Mouse (Mus musculus) adrenal gland, postnatal 14 days (tissue): ENCODE measurements around the gene Tldc2. TPM values are rescaled to one million over a fixed set of nuclear protein-coding genes. Genes with fewer than 3 reads are reported as not detected.

Experiments used
- DNase-seq: peaks from one replicate; pipeline ENCODE4 v3.0.0; 2021; ENCODE audit warnings: mixed read lengths
- total RNA-seq: library from RNA; stranded (reverse); gene quantifications from 2 replicates; pipeline ENCODE4 v1.2.3, GENCODE M21; 2021

The Tldc2 gene
- total RNA-seq, 1 experiment from 2014 or later, result not detected

DNA sequence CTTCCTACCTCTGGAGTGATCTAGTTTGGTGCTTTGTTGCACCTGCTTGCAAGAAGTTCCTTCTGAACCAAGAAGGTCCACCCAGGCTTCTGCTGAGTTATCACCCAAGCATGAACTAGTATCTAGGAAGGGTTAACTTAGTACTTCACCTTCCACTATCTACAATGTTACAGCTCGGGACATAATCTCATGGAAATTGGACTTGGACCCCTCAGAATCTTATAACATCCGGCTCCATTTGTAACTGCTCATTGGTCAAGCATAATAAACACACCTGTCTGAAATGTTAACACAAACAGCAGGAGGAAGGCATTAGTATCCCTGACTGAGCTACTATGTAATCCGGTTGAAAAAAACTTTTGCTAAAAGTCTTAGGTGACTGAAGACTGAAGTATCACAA, 40.5 kb downstream of the Tldc2 start:
- DNase-seq, result no peak

DNA sequence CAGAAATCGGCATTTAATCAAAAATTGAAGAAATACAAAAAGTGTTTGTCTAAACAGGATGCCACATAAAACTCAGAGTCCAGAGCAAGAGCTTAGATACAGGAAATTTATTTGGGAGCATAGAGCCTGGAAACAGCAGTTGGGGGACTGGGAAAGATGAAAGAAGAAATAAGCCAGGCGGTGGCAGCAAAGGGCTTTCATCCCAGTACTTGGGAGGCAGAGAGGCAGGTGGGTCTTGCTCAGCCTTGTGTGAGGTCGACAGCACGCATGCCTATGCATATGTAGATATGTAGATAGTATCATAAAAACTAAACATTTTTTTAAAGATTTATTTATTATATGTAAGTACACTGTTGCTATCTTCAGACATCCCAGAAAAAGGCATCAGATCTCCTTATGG, 41.2 kb downstream of the Tldc2 start:
- DNase-seq, result peak; percentile 26

DNA sequence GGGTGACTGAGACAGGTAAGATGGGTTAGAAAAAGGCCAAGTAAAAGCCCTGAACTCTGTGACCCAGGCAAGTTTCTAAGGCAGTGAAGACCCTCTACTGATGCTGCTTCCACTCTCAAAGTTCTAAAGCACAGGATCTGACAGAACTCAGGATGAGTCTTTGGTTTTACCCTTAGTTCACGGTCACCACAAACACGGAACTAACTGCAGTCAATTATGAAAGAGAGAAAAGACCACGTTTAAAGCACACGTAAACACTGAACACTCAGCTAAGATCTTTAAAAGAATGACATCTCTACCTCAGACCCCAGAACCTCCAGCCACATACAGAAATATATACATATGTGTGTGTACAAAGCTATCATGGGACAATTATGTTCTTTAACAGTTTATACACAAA, 42.2 kb downstream of the Tldc2 start:
- DNase-seq, result no peak

DNA sequence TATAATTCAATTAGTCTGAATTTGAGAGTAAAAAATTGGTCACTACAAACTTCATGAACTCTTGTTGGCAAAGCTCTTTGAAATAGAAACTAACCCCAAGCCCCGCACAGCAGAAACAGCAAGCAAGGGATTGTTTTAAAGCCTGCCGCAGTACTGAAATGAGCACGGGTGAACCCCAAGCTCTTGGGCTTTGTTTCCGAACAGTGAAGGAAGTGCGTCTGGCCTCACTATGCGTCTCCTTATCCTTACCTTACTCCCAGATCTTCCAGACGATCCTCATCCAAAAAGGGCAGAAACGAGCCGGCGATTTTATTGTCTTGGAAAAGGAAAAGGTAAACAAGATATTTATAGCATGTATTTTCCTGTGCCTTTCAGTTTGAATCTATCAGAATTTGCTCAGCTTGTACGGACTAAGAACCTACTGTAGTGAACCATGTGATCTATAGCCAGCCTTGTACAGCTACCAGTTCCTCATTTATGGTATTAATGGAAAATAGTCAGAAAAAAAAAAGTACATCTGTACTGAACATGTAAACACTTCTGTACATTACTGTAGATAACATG, 42.8 kb downstream of the Tldc2 start:
- DNase-seq, result no peak

DNA sequence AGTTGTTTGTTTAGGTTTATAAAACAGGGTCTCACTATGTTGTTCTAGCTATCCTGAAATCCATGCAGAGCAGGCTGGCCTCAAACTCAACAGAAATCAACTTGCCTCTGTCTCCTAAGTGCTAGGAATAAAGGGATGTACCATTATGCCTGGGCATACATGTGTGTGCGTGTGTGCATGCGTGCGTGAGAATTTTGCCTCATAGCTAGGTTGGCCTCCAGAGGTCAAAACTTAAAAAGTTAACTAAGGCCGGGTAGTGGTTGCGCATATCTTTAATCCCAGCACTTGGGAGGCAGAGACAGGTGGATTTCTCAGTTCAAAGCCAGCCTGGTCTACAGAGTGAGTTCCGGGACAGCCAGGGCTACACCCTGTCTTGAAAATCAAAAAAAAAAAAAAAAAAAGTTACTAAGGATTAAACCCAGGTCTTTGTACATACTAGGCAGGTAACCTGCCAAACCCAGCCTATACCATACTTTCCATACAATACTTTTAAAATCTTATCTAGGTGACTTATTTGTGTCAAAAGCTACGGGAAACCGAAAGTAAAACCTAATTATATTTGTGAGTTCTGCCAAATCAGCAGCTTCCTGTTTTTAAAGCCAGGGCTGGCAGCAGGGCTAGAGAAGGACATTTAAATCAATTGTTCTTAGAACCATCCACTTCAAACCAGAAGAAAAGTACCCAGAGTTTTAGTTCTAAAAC, 44.1 kb downstream of the Tldc2 start:
- peak; percentile 45 for DNase-seq

DNA sequence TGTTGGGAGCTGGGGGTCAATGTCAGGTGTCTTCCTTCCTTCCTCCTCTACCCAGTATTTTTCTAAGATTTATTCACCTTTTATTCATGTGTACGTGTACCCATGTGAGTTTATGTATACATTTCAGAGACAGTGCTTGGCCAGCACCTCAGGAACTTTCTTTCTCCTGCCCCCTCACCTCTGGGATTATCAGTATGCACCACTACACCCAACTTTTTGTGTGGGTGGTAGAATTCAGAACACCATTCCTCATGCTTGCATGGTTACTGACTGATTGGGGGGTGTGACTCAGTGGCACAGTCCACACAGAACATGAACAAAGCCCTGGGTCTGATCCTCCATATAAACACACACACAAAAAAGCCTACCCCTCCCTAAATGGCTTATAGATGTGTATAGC, 45.2 kb downstream of the Tldc2 start:
- no peak for DNase-seq

DNA sequence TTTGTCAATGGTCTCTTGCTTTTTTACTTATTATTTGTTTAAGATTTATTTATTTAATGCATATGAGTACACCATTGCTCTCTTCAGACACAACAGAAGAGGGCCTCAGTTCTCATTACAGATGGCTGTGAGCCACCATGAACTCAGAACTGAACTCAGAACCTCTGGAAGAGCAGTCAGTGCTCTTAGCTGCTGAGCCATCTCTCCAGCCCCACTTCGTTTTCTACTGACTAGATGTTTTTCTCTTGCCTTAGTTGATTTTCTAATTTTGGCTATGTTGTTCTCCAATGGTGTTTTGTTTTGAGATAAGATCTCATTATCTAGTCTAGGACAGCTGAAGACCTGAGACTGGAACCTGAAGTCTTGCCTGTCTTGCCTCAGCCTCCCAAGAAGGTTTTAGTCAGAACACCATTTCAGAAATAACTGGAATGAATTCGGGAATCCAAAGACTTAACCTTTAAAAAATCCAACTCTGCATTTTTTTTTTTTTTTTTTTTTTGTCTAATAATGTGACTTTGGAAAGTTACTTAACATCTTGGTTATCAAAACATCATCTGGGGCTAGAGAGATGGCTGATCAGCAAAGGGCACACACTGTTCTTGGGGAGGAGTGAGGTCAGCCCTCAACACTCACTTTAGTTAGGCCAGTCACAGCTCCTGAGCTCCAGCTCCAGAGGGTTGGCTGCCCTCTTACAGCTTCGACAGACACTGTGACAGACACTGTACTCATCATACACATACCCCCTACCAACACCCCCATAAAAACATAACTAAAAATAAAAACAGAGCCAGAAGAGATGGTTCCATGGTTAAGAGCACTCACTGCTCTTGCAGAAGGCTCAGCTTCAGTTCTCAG, 46.1 kb downstream of the Tldc2 start:
- no peak for DNase-seq

DNA sequence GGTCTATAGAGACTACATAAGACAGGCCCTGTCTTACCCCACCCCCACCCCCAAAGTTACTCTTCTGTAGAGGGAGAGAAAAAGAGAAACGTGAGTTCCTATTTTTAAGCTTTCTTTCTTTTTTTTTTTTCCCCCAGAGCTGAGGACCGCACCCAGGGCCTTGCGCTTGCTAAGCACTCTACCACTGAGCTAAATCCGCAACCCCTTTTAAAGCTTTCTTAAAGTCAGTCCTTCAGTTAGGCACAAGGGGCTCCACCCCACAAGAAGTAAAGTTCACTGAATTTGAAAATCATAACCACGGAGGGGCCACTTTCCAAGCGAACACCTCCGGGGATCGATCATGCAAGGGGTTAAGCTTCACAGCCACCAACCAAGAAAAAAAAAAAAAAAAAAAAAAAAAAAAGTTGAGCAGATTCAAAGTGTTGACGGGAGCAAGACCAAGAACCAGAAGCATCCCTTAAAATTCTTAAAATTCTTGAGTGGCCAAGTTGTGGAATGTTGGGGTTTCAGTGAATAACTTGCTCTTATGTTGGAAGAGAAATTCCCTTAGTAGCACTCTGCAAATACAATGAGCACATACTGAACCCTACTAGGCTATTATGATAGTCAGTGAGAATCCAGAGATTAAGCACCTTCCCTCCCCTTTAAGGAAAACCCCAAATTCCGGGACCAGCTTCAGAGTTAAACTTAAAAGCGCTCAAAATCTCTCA, 47.1 kb downstream of the Tldc2 start:
- no peak for DNase-seq

DNA sequence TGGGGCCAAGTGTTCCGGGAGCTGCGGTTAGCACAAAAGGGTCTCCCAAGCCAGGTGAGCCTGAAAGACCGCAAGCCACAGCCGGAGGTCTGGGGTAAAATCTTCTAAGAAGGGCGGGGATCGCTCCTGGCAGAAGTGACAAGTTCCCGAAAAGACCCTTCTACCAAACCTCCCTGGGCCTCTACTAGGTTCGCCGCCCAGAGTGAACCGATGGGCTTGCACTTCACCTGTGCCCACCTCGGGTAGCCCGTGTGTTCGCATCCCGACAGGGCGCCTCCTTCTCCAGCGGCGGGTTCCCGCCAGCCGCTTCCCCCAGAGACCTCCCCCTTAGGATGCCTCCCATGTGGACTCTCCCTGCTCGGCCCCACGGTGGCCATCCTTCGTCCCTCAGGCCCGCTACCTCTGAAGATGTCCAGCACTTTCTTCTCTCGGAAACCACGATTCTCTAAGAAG, 47.6 kb downstream of the Tldc2 start:
- peak; percentile 59 for DNase-seq

DNA sequence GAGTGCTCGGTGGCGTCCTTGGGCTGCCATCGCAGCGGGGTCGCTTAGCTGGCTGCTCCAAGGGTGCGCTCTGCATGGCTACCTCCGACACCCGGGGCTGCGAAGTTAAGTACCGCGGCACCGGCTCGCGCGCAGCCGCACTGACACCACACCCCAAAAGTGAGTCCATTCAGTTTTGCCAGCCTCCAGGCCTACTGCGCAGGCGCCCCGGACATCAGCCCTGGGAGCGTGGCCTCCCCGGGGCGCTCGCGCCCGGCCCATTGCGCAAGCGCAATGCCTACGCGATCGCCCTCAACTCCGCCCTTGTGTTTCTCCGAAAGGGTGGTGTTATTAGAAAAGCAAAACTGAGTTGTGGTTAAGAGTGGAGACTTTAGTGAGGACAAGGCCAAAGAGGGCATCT, 48.2 kb downstream of the Tldc2 start, which contains the start of gene Samhd1:
Gene Samhd1, minus strand, starts transcription at position 252 of the 400 bp plus-strand sequence.
- peak; percentile 98 for DNase-seq

DNA sequence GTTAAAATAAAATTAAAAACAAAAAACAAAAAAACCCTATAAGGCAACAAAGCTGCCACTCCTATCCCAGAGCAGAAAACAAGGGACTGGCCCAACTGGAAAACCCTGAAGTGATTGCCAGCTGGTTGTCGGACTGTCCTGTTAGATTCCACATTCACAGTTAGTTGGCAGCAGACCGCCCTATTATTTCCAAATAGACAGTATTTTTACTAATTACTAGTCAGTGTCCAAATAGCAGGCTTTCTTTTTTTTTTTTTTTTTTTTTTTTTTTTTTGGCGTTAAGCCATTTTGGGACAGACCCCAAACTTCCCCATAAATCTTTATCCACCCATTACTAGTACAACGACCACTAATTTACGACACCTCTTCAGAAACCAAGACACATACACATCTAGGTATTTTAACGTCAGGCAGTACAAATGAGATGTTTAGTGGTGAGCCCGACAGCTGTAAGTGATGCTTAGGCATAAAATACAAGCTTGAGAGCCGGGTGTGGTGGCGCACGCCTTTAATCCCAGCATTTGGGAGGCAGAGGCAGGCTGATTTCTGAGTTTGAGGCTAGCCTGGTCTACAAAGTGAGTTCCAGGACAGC, 48.8 kb downstream of the Tldc2 start:
- no peak for DNase-seq

DNA sequence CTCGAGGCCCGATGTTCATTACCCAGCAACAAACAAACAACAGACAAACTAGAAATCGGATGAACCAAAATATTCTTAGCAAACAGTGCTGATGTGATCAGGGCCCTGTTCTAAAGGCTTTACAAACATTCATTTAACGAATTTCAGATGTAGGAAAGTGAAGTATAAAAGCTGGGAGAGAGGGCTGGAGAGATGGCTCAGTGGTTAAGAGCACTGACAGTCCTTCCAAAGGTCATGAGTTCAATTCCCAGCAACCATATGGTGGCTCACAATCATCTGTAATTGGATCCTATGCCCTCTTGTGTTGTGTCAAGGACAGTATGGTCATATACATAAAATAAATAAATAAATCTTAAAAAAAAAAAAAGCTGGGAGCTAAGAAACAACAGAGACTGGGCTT, 49.3 kb downstream of the Tldc2 start:
- DNase-seq, result no peak

DNA sequence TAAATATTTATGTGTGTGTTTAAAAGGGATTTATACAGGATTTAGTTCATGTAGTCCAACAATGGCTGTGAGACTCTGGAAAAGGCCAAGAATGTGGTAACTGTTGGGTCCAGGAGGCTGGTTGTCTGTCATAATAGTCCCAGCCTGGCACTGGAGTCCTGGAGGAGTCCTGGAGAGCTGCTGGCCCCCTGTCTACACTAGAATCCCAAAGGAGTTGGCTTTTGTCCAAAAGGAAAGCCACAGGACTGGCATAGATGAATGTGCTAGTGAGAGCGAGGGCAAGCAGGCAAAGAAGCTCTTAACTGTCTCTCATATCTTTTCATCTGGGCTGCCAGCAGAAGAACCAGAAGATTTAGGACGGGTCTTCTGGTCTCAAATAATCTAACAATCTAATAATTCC, 49.8 kb downstream of the Tldc2 start:
- DNase-seq, result peak; percentile 51

DNA sequence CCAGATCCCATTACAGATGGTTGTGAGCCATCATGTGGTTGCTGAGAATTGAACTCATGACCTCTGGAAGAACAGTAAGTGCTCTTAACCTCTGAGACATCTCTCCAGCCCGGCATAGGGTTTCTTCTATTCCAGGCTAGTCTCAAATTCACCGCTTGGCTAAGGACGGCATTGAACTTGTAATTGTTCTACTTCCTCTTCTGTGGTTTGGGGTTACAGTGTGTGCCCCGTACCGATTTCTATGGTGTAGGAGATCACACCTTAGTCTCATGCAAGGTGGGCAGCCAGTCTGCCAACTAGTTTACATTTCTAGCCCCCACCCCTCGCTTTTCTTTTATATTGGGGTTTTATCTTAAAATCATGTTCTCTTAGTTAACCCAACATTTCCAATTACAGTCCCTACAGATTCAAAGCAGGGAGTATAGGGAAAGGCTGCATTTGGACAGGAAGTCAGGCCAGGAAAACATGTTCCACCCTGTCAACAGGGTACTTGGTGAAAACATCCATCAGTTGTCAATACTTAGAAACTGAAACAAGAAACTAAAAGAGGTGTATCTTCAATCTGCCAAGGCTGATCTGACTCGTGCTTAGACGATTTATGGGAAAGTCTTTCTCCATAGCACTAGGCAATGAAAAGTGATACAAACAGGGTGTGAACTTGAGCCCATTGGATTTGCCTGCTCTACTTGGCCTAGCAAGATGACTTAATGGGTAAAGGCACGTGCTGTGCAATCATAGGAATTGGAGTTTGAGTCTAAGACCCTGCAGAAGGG, 51.3 kb downstream of the Tldc2 start:
- no peak for DNase-seq

DNA sequence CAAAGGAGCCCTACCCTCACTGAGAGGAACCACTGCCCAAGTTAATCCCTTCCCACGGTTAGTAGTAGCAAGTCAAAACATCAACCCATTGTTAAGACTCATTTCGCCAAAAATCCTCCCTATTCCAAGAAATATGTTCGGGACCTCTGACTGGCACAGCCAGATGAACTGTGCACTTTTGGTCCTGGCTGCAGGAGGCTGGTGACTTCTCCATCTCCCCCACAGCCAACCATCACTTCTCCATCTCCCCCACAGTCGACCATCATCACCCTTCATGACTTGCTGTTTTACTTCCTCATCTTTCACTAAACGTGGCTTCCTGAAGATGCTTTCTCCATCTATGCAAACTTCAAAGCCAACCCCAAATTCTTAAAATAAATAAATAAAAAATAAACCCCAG, 52.0 kb downstream of the Tldc2 start:
- no peak for DNase-seq

DNA sequence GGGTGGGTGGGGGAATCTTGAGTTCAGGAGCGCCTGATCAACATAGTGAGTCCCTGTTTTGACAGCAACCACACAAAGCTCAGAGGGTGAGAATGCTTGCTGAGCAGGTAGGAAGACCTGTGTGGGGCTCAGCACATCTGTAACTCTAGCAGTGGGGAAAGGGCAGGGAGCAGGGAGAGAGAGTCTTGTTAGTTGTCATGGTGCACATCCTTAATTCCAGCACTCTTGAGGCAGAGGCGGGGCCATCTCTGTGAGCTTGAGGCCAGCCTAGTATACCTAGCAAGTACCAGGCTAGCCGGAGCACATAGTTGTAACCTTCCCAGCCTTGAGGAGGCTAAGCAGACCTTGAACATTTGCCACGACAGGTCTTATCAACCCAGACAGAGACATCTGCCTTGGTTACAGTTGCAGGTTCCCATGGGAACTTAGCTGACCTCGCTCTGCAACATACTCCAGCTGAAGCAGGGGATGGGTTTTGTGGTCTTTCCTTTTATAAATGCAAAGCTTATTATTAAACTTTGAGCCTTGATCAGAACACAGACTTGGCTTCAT, 52.5 kb downstream of the Tldc2 start:
- no peak for DNase-seq

DNA sequence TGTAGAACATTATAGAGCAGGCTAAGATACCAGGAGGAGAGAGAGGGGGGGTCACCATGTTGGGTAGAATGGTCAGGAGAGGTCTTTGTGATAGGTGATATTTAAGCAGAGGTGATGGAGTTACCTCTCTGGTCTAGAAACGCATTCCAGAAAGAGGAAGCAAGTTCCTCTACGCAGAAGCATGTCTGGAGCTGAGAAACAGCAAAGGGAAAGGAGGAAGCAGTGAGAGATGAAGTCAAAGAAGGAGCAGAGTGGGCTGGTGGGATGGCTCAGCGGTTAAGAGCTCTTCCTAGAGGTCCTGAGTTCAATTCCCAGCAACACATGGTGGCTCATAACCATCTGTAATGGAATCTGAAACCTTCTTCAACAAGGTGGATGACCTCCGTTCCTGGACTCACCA, 55.1 kb downstream of the Tldc2 start:
- DNase-seq, result no peak

DNA sequence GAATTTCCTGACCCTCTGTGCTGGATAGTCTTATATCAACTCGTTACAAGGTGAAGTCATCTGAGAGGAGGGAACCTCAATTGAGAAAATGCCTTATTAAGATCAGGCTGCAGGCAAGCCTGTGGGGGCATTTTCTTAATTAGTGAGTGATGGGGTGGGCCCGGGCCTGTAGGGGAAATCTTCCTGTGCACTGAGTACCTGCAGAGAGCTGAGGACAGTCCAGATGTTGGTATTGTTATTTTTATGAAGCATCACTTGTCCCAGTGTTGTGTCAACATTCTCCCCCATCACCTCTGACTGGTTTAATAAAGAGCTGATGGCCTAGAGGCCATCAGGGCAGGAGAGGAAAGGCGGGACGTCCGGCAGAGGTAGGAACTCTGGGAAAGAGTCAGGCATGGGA, 57.3 kb downstream of the Tldc2 start:
- no peak for DNase-seq

DNA sequence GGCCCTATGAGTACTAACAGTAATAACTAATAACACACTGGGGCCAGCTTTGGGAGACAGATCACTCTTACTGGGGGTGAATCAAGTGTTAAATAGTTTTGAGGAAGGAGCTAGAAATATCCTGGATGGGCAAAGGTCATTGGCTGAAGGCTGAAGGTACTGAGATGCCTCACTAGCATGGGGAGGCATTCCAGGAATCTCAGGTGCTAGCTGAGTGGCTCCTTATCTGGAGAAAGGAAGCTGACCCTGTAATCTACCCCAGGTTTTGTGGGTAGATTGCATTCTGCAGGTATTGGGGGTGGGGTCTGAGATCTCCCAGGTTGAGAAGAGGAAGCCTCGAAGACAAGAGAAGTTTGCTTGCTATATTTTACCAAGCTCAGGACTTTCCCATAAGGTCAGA, 58.3 kb downstream of the Tldc2 start:
- DNase-seq, result no peak
